Mouse (Mus musculus): ENCODE data around the gene Mast1.
A peak's percentile ranks its signal among the peaks of the same experiment; 100 is the strongest.

GRCm38 (mm10) chr8:84902920-84903661, 34.1 kb downstream of the Mast1 start:
- TF ChIP-seq CTCF (conservative IDR thresholded peaks at IDR 0.05; ENCODE audit: low read length) = peak; percentile 22; the same call in 1 of the 2 replicates
- TF ChIP-seq POU5F1 (IDR thresholded peaks at IDR 0.05; ENCODE audit: borderline replicate concordance, low read length) = no peak
- no peak for TF ChIP-seq NANOG (IDR thresholded peaks at IDR 0.05; ENCODE audit: borderline replicate concordance, low read length)

Data from E14TG2a.4 (cell line).